Mouse (Mus musculus): ENCODE results near the gene Oxt. TPM values are rescaled to one million over a fixed set of nuclear protein-coding genes. Genes with fewer than 3 reads are reported as not detected.

Gene Oxt
- polyA plus RNA-seq, 1 experiment from 2014 or later, result not detected

DNA sequence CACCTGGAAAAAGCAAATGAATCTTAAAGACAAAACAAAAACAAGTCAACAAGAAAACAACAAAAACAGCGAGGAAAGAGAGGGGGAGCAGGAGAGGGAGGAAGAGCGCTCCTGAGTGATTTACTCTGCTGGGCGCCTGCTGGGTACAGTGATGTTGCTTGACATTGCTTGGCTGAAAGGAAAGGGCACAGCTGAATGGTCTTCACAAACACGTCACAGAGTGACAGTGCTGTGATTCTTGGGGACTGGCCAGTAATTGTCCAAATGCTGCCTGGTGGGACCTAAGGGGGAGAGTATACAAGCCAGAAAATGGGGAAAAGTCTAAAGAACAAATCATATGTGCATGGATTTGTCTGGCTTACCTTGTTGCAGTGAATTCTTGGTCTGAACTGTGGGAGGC lies 26.2 kb downstream of the Oxt start:
- Histone ChIP-seq H3K9me3 (ENCODE audit: control insufficient read depth, low read length) (no peaks in the 10 kb centered on the region), H3K4me1 (replicated peaks; ENCODE audit: control insufficient read depth, insufficient read depth, low read length) (no peaks in the 10 kb centered on the region), H3K27ac (ENCODE audit: low read length) (peak overlapping the region; percentile 5; the same call in 1 of the 2 replicates), H3K27me3 (ENCODE audit: control insufficient read depth, insufficient read depth, low read depth, low read length) (no peaks in the 10 kb centered on the region), H3K4me3 (ENCODE audit: low read length) (no peak overlapping the region), H3K4me2 (ENCODE audit: low read depth, low read length) (no peak overlapping the region), H3K36me3 (ENCODE audit: control insufficient read depth, insufficient read depth, low read length) (peaks cover 19% of the 10 kb centered on the region), H3K9ac (ENCODE audit: low read length) (no peak overlapping the region)
- 60% methylated on average over 4 of the region's 4 CpGs for WGBS
- ATAC-seq (ENCODE audit: low read depth), result peak; percentile 91

DNA sequence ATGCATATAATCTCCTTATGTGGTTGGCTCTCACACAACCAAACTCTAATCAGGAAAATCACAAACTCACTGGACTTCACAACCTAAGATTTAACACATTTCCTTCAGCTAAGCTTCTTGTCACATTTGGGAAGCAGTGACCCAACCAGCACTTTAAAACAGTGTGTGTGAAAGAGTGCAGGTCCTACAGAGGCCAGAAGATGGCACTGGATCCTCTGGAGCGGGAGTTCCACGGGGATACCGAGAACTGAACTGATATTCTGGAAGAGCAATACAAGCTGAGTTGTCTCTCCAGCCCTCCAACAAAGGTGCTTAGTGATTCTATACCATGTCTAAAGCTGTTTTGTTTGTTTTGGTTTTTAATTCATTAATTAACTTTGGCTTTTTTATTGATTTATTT lies 37.1 kb downstream of the Oxt start:
- WGBS, result 66% methylated on average over 3 of the region's 3 CpGs
- ATAC-seq (ENCODE audit: low read depth), result no peak
- no peak overlapping the region for H3K9ac ChIP-seq (ENCODE audit: low read length)

DNA sequence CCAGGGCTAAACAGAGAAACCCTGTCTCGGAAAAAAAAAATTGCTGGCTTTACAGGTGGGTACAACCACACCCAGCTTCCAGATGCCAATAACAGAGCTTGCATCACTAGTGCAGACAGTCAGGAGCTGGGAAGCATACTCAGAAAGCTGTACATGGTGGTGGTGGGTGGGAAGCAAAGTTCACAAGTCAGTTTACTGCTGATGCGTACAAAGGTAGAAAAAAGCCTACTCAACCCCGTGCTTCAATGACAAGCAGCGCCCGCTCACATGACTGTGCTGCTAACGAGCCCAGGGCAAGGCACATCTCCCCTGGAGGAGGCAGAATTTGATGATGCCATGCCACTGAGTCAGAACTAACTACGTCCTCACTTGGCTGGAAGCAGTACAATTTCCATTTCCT lies 43.0 kb downstream of the Oxt start:
- no peaks in the 10 kb centered on the region for H3K9me3 ChIP-seq (ENCODE audit: control insufficient read depth, low read length)
- 91% methylated on average over 7 of the region's 7 CpGs for WGBS
- no peaks in the 10 kb centered on the region for H3K4me1 ChIP-seq (replicated peaks; ENCODE audit: control insufficient read depth, insufficient read depth, low read length)
- H3K9ac ChIP-seq (ENCODE audit: low read length), result no peak overlapping the region
- no peaks in the 10 kb centered on the region for H3K27me3 ChIP-seq (ENCODE audit: control insufficient read depth, insufficient read depth, low read depth, low read length)
- H3K27ac ChIP-seq (ENCODE audit: low read length), result no peak overlapping the region
- ATAC-seq (ENCODE audit: low read depth), result no peak
- peaks cover 26% of the 10 kb centered on the region for H3K36me3 ChIP-seq (ENCODE audit: control insufficient read depth, insufficient read depth, low read length)
- H3K4me2 ChIP-seq (ENCODE audit: low read depth, low read length), result no peak overlapping the region
- no peak overlapping the region for H3K4me3 ChIP-seq (ENCODE audit: low read length)

More for the DNA sequence above, 37.1 kb downstream of the Oxt start:
- Histone ChIP-seq H3K4me3 (ENCODE audit: low read length) (no peak overlapping the region), H3K9me3 (ENCODE audit: control insufficient read depth, low read length) (no peaks in the 10 kb centered on the region), H3K4me2 (ENCODE audit: low read depth, low read length) (no peak overlapping the region), H3K36me3 (ENCODE audit: control insufficient read depth, insufficient read depth, low read length) (peaks cover 22% of the 10 kb centered on the region), H3K27ac (ENCODE audit: low read length) (no peak overlapping the region), H3K4me1 (replicated peaks; ENCODE audit: control insufficient read depth, insufficient read depth, low read length) (no peaks in the 10 kb centered on the region), H3K27me3 (ENCODE audit: control insufficient read depth, insufficient read depth, low read depth, low read length) (no peaks in the 10 kb centered on the region)

Small RNA genes lying within 50 kb of the gene (microRNA-seq; reads per million reads assigned to microRNA genes)
- not detected for gene Gm23876

Other genes starting within 250 kb of the Oxt start
- 62.2 and 65.8 TPM in 2 replicates for gene Cpxm1, start 178.6 kb upstream of the Oxt start, polyA plus RNA-seq (2015; fragmentation: Nextera tagmentation; extraction: Ambion mirVana)
- not detected in 2 replicates for gene Gm28372, start 170.9 kb upstream of the Oxt start, polyA plus RNA-seq (2015; fragmentation: Nextera tagmentation; extraction: Ambion mirVana)
- gene 1700020A23Rik, start 170.9 kb upstream of the Oxt start, polyA plus RNA-seq (2015; fragmentation: Nextera tagmentation; extraction: Ambion mirVana), result 0.31 TPM in 1 of 2 replicates, not detected in the other
- gene Tmem239, start 169.7 kb upstream of the Oxt start, polyA plus RNA-seq (2015; fragmentation: Nextera tagmentation; extraction: Ambion mirVana), result not detected in 2 replicates
- 84.3 and 84.5 TPM in 2 replicates for gene Vps16, start 151.8 kb upstream of the Oxt start, polyA plus RNA-seq (2015; fragmentation: Nextera tagmentation; extraction: Ambion mirVana)
- 14.4 TPM in 2 replicates for gene Pced1a, start 151.5 kb upstream of the Oxt start, polyA plus RNA-seq (2015; fragmentation: Nextera tagmentation; extraction: Ambion mirVana)
- 68.0 and 68.3 TPM in 2 replicates for gene Ptpra, start 125.9 kb upstream of the Oxt start, polyA plus RNA-seq (2015; fragmentation: Nextera tagmentation; extraction: Ambion mirVana)
- 71.8 and 78.7 TPM in 2 replicates for gene Mrps26, start 12.4 kb upstream of the Oxt start, polyA plus RNA-seq (2015; fragmentation: Nextera tagmentation; extraction: Ambion mirVana)
- not detected in 2 replicates for gene Avp, start 6.4 kb downstream of the Oxt start, polyA plus RNA-seq (2015; fragmentation: Nextera tagmentation; extraction: Ambion mirVana)
- 15.4 and 16.6 TPM in 2 replicates for gene Fastkd5, start 53.9 kb downstream of the Oxt start, polyA plus RNA-seq (2015; fragmentation: Nextera tagmentation; extraction: Ambion mirVana)
- 9.0 and 10.8 TPM in 2 replicates for gene Ubox5, start 53.9 kb downstream of the Oxt start, polyA plus RNA-seq (2015; fragmentation: Nextera tagmentation; extraction: Ambion mirVana)
- gene Lzts3, start 66.6 kb downstream of the Oxt start, polyA plus RNA-seq (2015; fragmentation: Nextera tagmentation; extraction: Ambion mirVana), result 2.6 and 3.1 TPM in 2 replicates
- gene Ddrgk1, start 88.5 kb downstream of the Oxt start, polyA plus RNA-seq (2015; fragmentation: Nextera tagmentation; extraction: Ambion mirVana), result 64.9 and 65.7 TPM in 2 replicates
- 91.6 and 95.9 TPM in 2 replicates for gene Itpa, start 91.4 kb downstream of the Oxt start, polyA plus RNA-seq (2015; fragmentation: Nextera tagmentation; extraction: Ambion mirVana)
- 0.53 and 0.88 TPM in 2 replicates for gene Slc4a11, start 121.3 kb downstream of the Oxt start, polyA plus RNA-seq (2015; fragmentation: Nextera tagmentation; extraction: Ambion mirVana)

Data from lung, embryonic 16.5 days (tissue).